Mouse (Mus musculus) brain, embryonic 14.5 days (tissue): ENCODE measurements around the gene Kctd4.

Experiments
- CTCF ChIP-seq: fragments of 200-500 bp; IDR thresholded peaks from 2 replicates; pipeline ENCODE4 v1.5.1; 2012; ENCODE audit warnings: inconsistent platforms, mild to moderate bottlenecking, moderate library complexity, borderline replicate concordance; ENCODE audit not compliant: insufficient read depth, insufficient read length; ENCODE audit errors: extremely low read depth
- POLR2A ChIP-seq: fragments of 200-500 bp; IDR thresholded peaks from 2 replicates; pipeline ENCODE4 v1.6.1; 2012; ENCODE audit warnings: mild to moderate bottlenecking, inconsistent platforms, borderline replicate concordance; ENCODE audit not compliant: poor library complexity, insufficient read depth, insufficient read length, severe bottlenecking; ENCODE audit errors: extremely low read depth

DNA sequence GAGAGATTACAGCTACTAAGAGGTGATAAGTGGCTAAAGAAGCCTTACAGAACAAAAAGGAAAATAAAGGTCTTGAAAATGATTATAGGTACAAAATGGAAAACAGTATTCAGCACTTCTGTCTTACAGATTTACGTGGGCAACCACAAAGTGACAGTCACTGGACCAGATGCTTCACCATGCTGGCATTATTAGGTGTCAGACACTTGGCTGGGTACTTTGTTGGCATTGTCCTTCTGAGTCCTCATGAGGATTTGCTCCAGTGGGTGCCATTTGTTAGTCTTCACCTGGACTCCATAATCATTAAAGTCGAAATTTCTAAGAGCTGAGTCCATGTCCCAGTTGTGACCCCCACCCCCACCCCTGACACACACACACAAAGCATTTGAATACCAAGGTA is 59.5 kb downstream of the Kctd4 start:
- TF ChIP-seq CTCF = no peak
- TF ChIP-seq POLR2A = no peak
